Mouse (Mus musculus) ES-Bruce4 (cell line): ENCODE data around the gene Fbxl17. TPM values are rescaled to one million over a fixed set of nuclear protein-coding genes. Genes with fewer than 3 reads are reported as not detected.

Experiments used
- H3K27ac ChIP-seq: 2 replicates; pipeline ENCODE4 v1.5.1; 2012; ENCODE audit warnings: low read length, inconsistent platforms; ENCODE audit not compliant: insufficient read depth
- H3K27me3 ChIP-seq: 2 replicates; pipeline ENCODE4 v1.6.1; 2012; ENCODE audit warnings: mild to moderate bottlenecking, low read length, inconsistent platforms; ENCODE audit not compliant: control insufficient read depth, poor library complexity, insufficient read depth, severe bottlenecking
- H3K36me3 ChIP-seq: 2 replicates; pipeline ENCODE4 v1.6.1; 2012; ENCODE audit warnings: inconsistent platforms, mild to moderate bottlenecking, low read length, moderate library complexity; ENCODE audit not compliant: control insufficient read depth, poor library complexity, insufficient read depth, severe bottlenecking
- H3K4me1 ChIP-seq: one replicate; pipeline ENCODE4 v1.8.1; 2011; ENCODE audit warnings: low read length; ENCODE audit not compliant: control insufficient read depth, insufficient read depth
- H3K4me3 ChIP-seq: 2 replicates; pipeline ENCODE4 v1.5.1; 2011; ENCODE audit warnings: low read depth, mild to moderate bottlenecking, low read length
- H3K9ac ChIP-seq: 2 replicates; pipeline ENCODE4 v1.6.1; 2012; ENCODE audit warnings: low read depth, mild to moderate bottlenecking, inconsistent platforms; ENCODE audit not compliant: poor library complexity, severe bottlenecking
- H3K9me3 ChIP-seq: replicated peaks from 2 replicates; pipeline ENCODE4 v1.6.1; 2012; ENCODE audit warnings: mild to moderate bottlenecking, low read length, inconsistent platforms; ENCODE audit not compliant: control insufficient read depth, poor library complexity, insufficient read depth, severe bottlenecking
- CTCF ChIP-seq: IDR thresholded peaks from one replicate; pipeline ENCODE4 v1.8.1; 2011; ENCODE audit warnings: low read depth, low read length
- EP300 ChIP-seq: IDR thresholded peaks from 2 replicates; pipeline ENCODE4 v1.6.1; 2011; ENCODE audit warnings: low read depth, low read length; ENCODE audit not compliant: insufficient read depth
- POLR2A ChIP-seq: IDR thresholded peaks from one replicate; pipeline ENCODE4 v1.8.1; 2011; ENCODE audit warnings: low read length; ENCODE audit not compliant: insufficient read depth
- polyA plus RNA-seq: library from polyadenylated mRNA; stranded (reverse); fragments of >200 nt; gene quantifications from 2 replicates; pipeline ENCODE4 v1.2.4, GENCODE M21; 2011; ENCODE audit warnings: low read depth; ENCODE audit not compliant: missing spikeins, insufficient read depth, insufficient read length

Gene Fbxl17
- polyA plus RNA-seq, 1 experiment: 11.7 TPM

GRCm38 (mm10) chr17:63324039-63324438 lies 175.8 kb downstream of the Fbxl17 start:
- H3K27ac ChIP-seq: no peak overlapping the region
- TF ChIP-seq POLR2A (no peak), CTCF (peak; percentile 62), EP300 (no peak)

GRCm38 (mm10) chr17:63322846-63323245 lies 177.0 kb downstream of the Fbxl17 start:
- TF ChIP-seq CTCF: no peak
- TF ChIP-seq EP300: no peak
- no peak for TF ChIP-seq POLR2A
- peaks cover 5% of the 10 kb centered on the region for H3K4me1 ChIP-seq
- H3K27ac ChIP-seq: no peak overlapping the region

More at GRCm38 (mm10) chr17:63324039-63324438, 175.8 kb downstream of the Fbxl17 start:
- Histone ChIP-seq H3K36me3 (no peaks in the 10 kb centered on the region), H3K27me3 (no peaks in the 10 kb centered on the region), H3K9ac (no peak overlapping the region), H3K4me3 (no peak overlapping the region), H3K9me3 (no peaks in the 10 kb centered on the region), H3K4me1 (peaks cover 5% of the 10 kb centered on the region)

GRCm38 (mm10) chr17:63321290-63321689 lies 178.5 kb downstream of the Fbxl17 start:
- H3K27ac ChIP-seq: no peak overlapping the region
- no peak overlapping the region for H3K4me3 ChIP-seq
- no peaks in the 10 kb centered on the region for H3K9me3 ChIP-seq
- no peak overlapping the region for H3K9ac ChIP-seq
- TF ChIP-seq CTCF: no peak
- no peak for TF ChIP-seq EP300
- no peak for TF ChIP-seq POLR2A
- H3K4me1 ChIP-seq: peaks cover 5% of the 10 kb centered on the region
- H3K36me3 ChIP-seq: no peaks in the 10 kb centered on the region
- no peaks in the 10 kb centered on the region for H3K27me3 ChIP-seq

More at GRCm38 (mm10) chr17:63322846-63323245, 177.0 kb downstream of the Fbxl17 start:
- Histone ChIP-seq H3K9me3 (no peaks in the 10 kb centered on the region), H3K4me3 (no peak overlapping the region), H3K9ac (no peak overlapping the region), H3K36me3 (no peaks in the 10 kb centered on the region), H3K27me3 (no peaks in the 10 kb centered on the region)

- Histone ChIP-seq H3K36me3 (no peaks in the 10 kb centered on the region), H3K4me1 (peaks cover 5% of the 10 kb centered on the region), H3K27me3 (no peaks in the 10 kb centered on the region), H3K9me3 (no peaks in the 10 kb centered on the region), H3K4me3 (no peak overlapping the region), H3K9ac (no peak overlapping the region), H3K27ac (no peak overlapping the region)
- no peak for TF ChIP-seq CTCF
- TF ChIP-seq POLR2A: no peak
- TF ChIP-seq EP300: no peak
Observed at GRCm38 (mm10) chr17:63317518-63317917, 182.3 kb downstream of the Fbxl17 start.

GRCm38 (mm10) chr17:63315646-63316480 lies 184.0 kb downstream of the Fbxl17 start:
- Histone ChIP-seq H3K27me3 (no peaks in the 10 kb centered on the region), H3K9ac (no peak overlapping the region), H3K4me3 (no peak overlapping the region), H3K36me3 (no peaks in the 10 kb centered on the region), H3K4me1 (peaks cover 2% of the 10 kb centered on the region), H3K9me3 (no peaks in the 10 kb centered on the region), H3K27ac (no peak overlapping the region)
- TF ChIP-seq POLR2A (no peak), CTCF (no peak), EP300 (no peak)

GRCm38 (mm10) chr17:63312804-63313203 lies 187.0 kb downstream of the Fbxl17 start:
- H3K27ac ChIP-seq: no peak overlapping the region
- no peaks in the 10 kb centered on the region for H3K4me1 ChIP-seq
- H3K27me3 ChIP-seq: no peaks in the 10 kb centered on the region
- no peaks in the 10 kb centered on the region for H3K36me3 ChIP-seq
- TF ChIP-seq CTCF: no peak
- TF ChIP-seq EP300: no peak
- no peak for TF ChIP-seq POLR2A
- no peak overlapping the region for H3K9ac ChIP-seq
- no peak overlapping the region for H3K4me3 ChIP-seq
- H3K9me3 ChIP-seq: no peaks in the 10 kb centered on the region
